Mouse (Mus musculus) liver, adult 2 months (tissue): ENCODE measurements at regions not wholly inside any gene's neighbourhood (a gene's known extent, or its start where the extent isn't known, plus 50 kb on each side); places are given as distances from the start of the nearest gene placed in this dataset.

Experiments
- DNase-seq: peaks from one replicate; pipeline ENCODE4 v3.0.0-alpha.2; 2011; ENCODE audit warnings: low read depth, low spot score; ENCODE audit errors: extremely low read depth
- H3K27ac ChIP-seq: fragments of 200-500 bp; replicated peaks from 2 replicates; pipeline ENCODE4 v1.5.1; 2012; ENCODE audit warnings: low read depth, mild to moderate bottlenecking, control low read depth, inconsistent platforms, low read length; ENCODE audit not compliant: insufficient read depth
- H3K27me3 ChIP-seq: fragments of 200-500 bp; 2 replicates; pipeline ENCODE4 v1.6.1; 2012; ENCODE audit warnings: mild to moderate bottlenecking, moderate library complexity, low read length, inconsistent platforms; ENCODE audit not compliant: control insufficient read depth, insufficient read depth
- H3K36me3 ChIP-seq: fragments of 200-500 bp; 2 replicates; pipeline ENCODE4 v1.6.1; 2012; ENCODE audit warnings: low read length, inconsistent platforms; ENCODE audit not compliant: control insufficient read depth, insufficient read depth
- H3K4me1 ChIP-seq: fragments of 200-500 bp; 2 replicates; pipeline ENCODE4 v1.6.1; 2011; ENCODE audit warnings: low read length; ENCODE audit not compliant: control insufficient read depth, insufficient read depth
- H3K4me3 ChIP-seq: fragments of 200-500 bp; 2 replicates; pipeline ENCODE4 v1.5.1; 2011; ENCODE audit warnings: low read depth, mild to moderate bottlenecking, control low read depth, low read length, moderate library complexity; ENCODE audit not compliant: insufficient read depth
- H3K79me2 ChIP-seq: fragments of 200-500 bp; 2 replicates; pipeline ENCODE4 v1.6.1; 2012; ENCODE audit warnings: inconsistent platforms, mild to moderate bottlenecking, low read length, moderate library complexity; ENCODE audit not compliant: control insufficient read depth, insufficient read depth
- H3K9ac ChIP-seq: fragments of 200-500 bp; 2 replicates; pipeline ENCODE4 v1.6.1; 2012; ENCODE audit warnings: low read depth, mild to moderate bottlenecking, control low read depth, inconsistent platforms, low read length
- CTCF ChIP-seq: fragments of 200-500 bp; IDR thresholded peaks from 2 replicates; pipeline ENCODE4 v1.5.1; 2011; ENCODE audit warnings: low read depth, low read length, control low read depth
- POLR2A ChIP-seq: fragments of 200-500 bp; IDR thresholded peaks from 2 replicates; pipeline ENCODE4 v1.6.1; 2011; ENCODE audit warnings: low read length, control low read depth; ENCODE audit not compliant: insufficient read depth; ENCODE audit errors: extremely low read depth
- whole genome bisulfite sequencing: fragments of 180-500 bp; shearing (Covaris S2); methylation state at CpG from one replicate; pipeline ENCODE4 v1.1.7; 2018; 5-methylcytosine and 5-hydroxymethylcytosine counted together

GRCm38 (mm10) chr3:34550189-34550588 is 100.0 kb upstream of the Sox2 start:
- no peak for TF ChIP-seq CTCF
- TF ChIP-seq POLR2A: no peak
- Histone ChIP-seq H3K4me1 (no peaks in the 10 kb centered on the region), H3K4me3 (no peak overlapping the region), H3K27me3 (no peaks in the 10 kb centered on the region), H3K9ac (no peak overlapping the region), H3K36me3 (no peaks in the 10 kb centered on the region), H3K79me2 (no peaks in the 10 kb centered on the region), H3K27ac (no peak overlapping the region)
- DNase-seq: no peak
- WGBS: 82% methylated on average over 12 of the region's 12 CpGs

DNA sequence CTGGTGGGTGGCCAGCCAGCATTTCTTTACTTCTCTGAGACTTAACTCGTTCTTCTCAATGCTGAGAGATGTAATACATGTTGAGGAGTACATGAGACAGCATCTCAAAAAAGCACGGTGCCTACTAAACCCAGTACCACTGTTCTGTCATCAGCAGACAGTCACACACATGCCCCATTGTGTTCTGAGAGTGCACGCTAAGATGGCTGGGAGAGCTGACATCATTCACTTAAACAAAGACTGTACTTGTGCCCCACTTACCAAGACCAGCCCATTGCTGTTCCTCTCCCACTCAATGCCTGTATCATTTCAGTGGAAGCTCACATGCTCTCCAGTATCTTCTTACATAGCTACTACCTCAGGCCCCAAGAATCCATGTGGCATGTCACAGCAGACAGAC is 117.8 kb upstream of the Sox2 start:
- Histone ChIP-seq H3K79me2 (no peaks in the 10 kb centered on the region), H3K4me1 (no peaks in the 10 kb centered on the region), H3K9ac (no peak overlapping the region), H3K4me3 (no peak overlapping the region), H3K27ac (no peak overlapping the region), H3K27me3 (no peaks in the 10 kb centered on the region), H3K36me3 (no peaks in the 10 kb centered on the region)
- no peak for DNase-seq
- no peak for TF ChIP-seq POLR2A
- no peak for TF ChIP-seq CTCF
- WGBS: 69% methylated on average over 3 of the region's 3 CpGs

- TF ChIP-seq POLR2A (no peak), CTCF (no peak)
- no peak for DNase-seq
- Histone ChIP-seq H3K79me2 (no peaks in the 10 kb centered on the region), H3K27me3 (no peaks in the 10 kb centered on the region), H3K27ac (no peak overlapping the region), H3K4me1 (no peaks in the 10 kb centered on the region), H3K4me3 (no peak overlapping the region), H3K36me3 (no peaks in the 10 kb centered on the region), H3K9ac (no peak overlapping the region)
- 85% methylated on average over 7 of the region's 7 CpGs for WGBS
Measured at GRCm38 (mm10) chr3:34531836-34532235, 118.4 kb upstream of the Sox2 start.

- TF ChIP-seq POLR2A (no peak), CTCF (no peak)
- Histone ChIP-seq H3K4me3 (no peak overlapping the region), H3K4me1 (no peaks in the 10 kb centered on the region), H3K27ac (no peak overlapping the region), H3K79me2 (no peaks in the 10 kb centered on the region), H3K27me3 (no peaks in the 10 kb centered on the region), H3K9ac (no peak overlapping the region), H3K36me3 (no peaks in the 10 kb centered on the region)
- DNase-seq: no peak
Measured at GRCm38 (mm10) chr3:34527546-34527945, 122.7 kb upstream of the Sox2 start.

- H3K27me3 ChIP-seq: no peaks in the 10 kb centered on the region
Measured at GRCm38 (mm10) chr3:34525730-34526129, 124.5 kb upstream of the Sox2 start.

GRCm38 (mm10) chr3:34522054-34522684 is 128.0 kb upstream of the Sox2 start:
- WGBS: 81% methylated on average over 6 of the region's 6 CpGs
- H3K79me2 ChIP-seq: no peaks in the 10 kb centered on the region
- no peak for DNase-seq
- H3K27ac ChIP-seq: no peak overlapping the region
- TF ChIP-seq POLR2A (no peak), CTCF (no peak)
- H3K4me3 ChIP-seq: no peak overlapping the region
- no peaks in the 10 kb centered on the region for H3K27me3 ChIP-seq
- H3K9ac ChIP-seq: no peak overlapping the region
- H3K36me3 ChIP-seq: no peaks in the 10 kb centered on the region
- no peaks in the 10 kb centered on the region for H3K4me1 ChIP-seq

More at GRCm38 (mm10) chr3:34525730-34526129, 124.5 kb upstream of the Sox2 start:
- Histone ChIP-seq H3K36me3 (no peaks in the 10 kb centered on the region), H3K9ac (no peak overlapping the region), H3K27ac (no peak overlapping the region), H3K4me1 (no peaks in the 10 kb centered on the region), H3K4me3 (no peak overlapping the region), H3K79me2 (no peaks in the 10 kb centered on the region)
- TF ChIP-seq POLR2A (no peak), CTCF (no peak)
- DNase-seq: no peak
- WGBS: 84% methylated on average over 5 of the region's 5 CpGs
